ENCODE assay signal across 25 mouse cellular contexts in genomic region chr4:143115851-143116250, GRCm38 (mm10).
DNase-seq lines count a peak whose midpoint lies in the region; ATAC-seq and TF ChIP-seq lines count a peak whose summit lies in the region.
"Had no signal": no experiment of that assay in that cellular context is flagged by ENCODE, and none has a peak within 500 bp of the region (broad histone marks: within the 10 kb centered on the region; RNA-seq: fewer than 3 reads in every experiment).

No protein-coding gene starts in this region.

- no peak for DNase-seq in limb, embryonic 10.5 days (ENCODE audit: low spot score)
- DNase-seq in ES-CJ7 (ENCODE audit: low read depth, low spot score): peak; percentile 23
- DNase-seq in ZHBTc4 (ENCODE audit: low read depth, low spot score): peak; percentile 62
- no peak for DNase-seq in urinary bladder, postnatal 14 days (ENCODE audit: low spot score)
- no peak for DNase-seq in gastrocnemius, postnatal 36 days
- DNase-seq: adrenal gland, adult 2 months; adrenal gland, postnatal 14 days; cerebellum, adult 18-20 months; cerebellum, adult 9-10 months; cerebellum, postnatal 14 days; forebrain, postnatal 0 days; gastrocnemius, adult 2 months; gastrocnemius, postnatal 14 days; heart, adult 18-20 months; heart, postnatal 10 days; heart, postnatal 36 days had no signal

- H3ac ChIP-seq in myocyte (ENCODE audit: control insufficient read depth, insufficient read length): no peak overlapping the region

- no peak for ATAC-seq in limb, embryonic 12.5 days (ENCODE audit: insufficient number of reproducible peaks, insufficient read depth, low FRiP score, low TSS enrichment, low read depth)
- ATAC-seq: forebrain, embryonic 13.5 days; forebrain, postnatal 0 days; hindbrain, embryonic 16.5 days had no signal

- WGBS in limb, embryonic 12.5 days: 79% methylated on average over 12 of the region's 12 CpGs
- 82% methylated on average over 12 of the region's 12 CpGs for WGBS in limb, embryonic 10.5 days

- H3K27ac ChIP-seq in limb, embryonic 12.5 days: peak overlapping the region; percentile 20; the same call in 1 of the 2 replicates
- no peak overlapping the region for H3K27ac ChIP-seq in limb, embryonic 10.5 days
- H3K27ac ChIP-seq: forebrain, embryonic 10.5 days; forebrain, embryonic 13.5 days; gastrocnemius, adult 2 months; heart, embryonic 15.5 days; hindbrain, embryonic 10.5 days; hindbrain, embryonic 13.5 days had no signal

- H3K4me1 ChIP-seq in limb, embryonic 12.5 days (replicated peaks): no peaks in the 10 kb centered on the region
- H3K4me1 ChIP-seq in limb, embryonic 10.5 days: peaks cover 14% of the 10 kb centered on the region

- no peaks in the 10 kb centered on the region for H3K27me3 ChIP-seq in limb, embryonic 12.5 days
- H3K27me3 ChIP-seq in limb, embryonic 10.5 days (ENCODE audit: low read depth, poor library complexity, severe bottlenecking): no peaks in the 10 kb centered on the region
- no peaks in the 10 kb centered on the region for H3K27me3 ChIP-seq in myocyte (ENCODE audit: control insufficient read depth, insufficient read depth, insufficient read length)
- H3K27me3 ChIP-seq: forebrain, embryonic 13.5 days; heart, embryonic 12.5 days; heart, embryonic 15.5 days; hindbrain, embryonic 13.5 days had no signal

- no peak overlapping the region for H3K4me3 ChIP-seq in limb, embryonic 12.5 days (replicated peaks)
- no peak overlapping the region for H3K4me3 ChIP-seq in limb, embryonic 10.5 days
- H3K4me3 ChIP-seq in myocyte: no peak overlapping the region
- H3K4me3 ChIP-seq: forebrain, embryonic 10.5 days; forebrain, embryonic 13.5 days; gastrocnemius, adult 2 months; heart, embryonic 12.5 days; heart, embryonic 15.5 days; hindbrain, embryonic 10.5 days; hindbrain, embryonic 13.5 days had no signal

- TF ChIP-seq POLR2A in myocyte (IDR thresholded peaks at IDR 0.05; ENCODE audit: insufficient read length, low read depth): no peak

- H3K9me3 ChIP-seq in limb, embryonic 12.5 days: no peaks in the 10 kb centered on the region
- no peaks in the 10 kb centered on the region for H3K9me3 ChIP-seq in limb, embryonic 10.5 days (replicated peaks)
- H3K9me3 ChIP-seq: forebrain, embryonic 10.5 days; forebrain, embryonic 13.5 days; heart, embryonic 12.5 days; heart, embryonic 15.5 days; hindbrain, embryonic 10.5 days; hindbrain, embryonic 13.5 days had no signal

- H3K9ac ChIP-seq in limb, embryonic 12.5 days (replicated peaks): no peak overlapping the region
- H3K9ac ChIP-seq: forebrain, embryonic 13.5 days; forebrain, postnatal 0 days; heart, embryonic 12.5 days; heart, embryonic 15.5 days had no signal

- H3K79me2 ChIP-seq in myocyte (ENCODE audit: control insufficient read depth, insufficient read depth): peaks cover 5% of the 10 kb centered on the region

- no peak overlapping the region for H3K4me2 ChIP-seq in limb, embryonic 12.5 days
- H3K4me2 ChIP-seq in myocyte (ENCODE audit: low read depth): no peak overlapping the region
- H3K4me2 ChIP-seq: forebrain, embryonic 13.5 days; heart, embryonic 12.5 days; heart, embryonic 15.5 days; hindbrain, embryonic 13.5 days had no signal

- intact Hi-C loops in gastrocnemius, postnatal 36 days (cut with DNase I): no loop called here

- peaks cover 25% of the 10 kb centered on the region for H3K36me3 ChIP-seq in limb, embryonic 12.5 days
- peaks cover 30% of the 10 kb centered on the region for H3K36me3 ChIP-seq in limb, embryonic 10.5 days
- no peaks in the 10 kb centered on the region for H3K36me3 ChIP-seq in myocyte (ENCODE audit: control insufficient read depth, insufficient read depth)

TF ChIP-seq in myocyte, 11 proteins besides CTCF, POLR2A, EP300 and RAD21:
- TF ChIP-seq SRF (IDR thresholded peaks at IDR 0.05; ENCODE audit: control insufficient read depth, insufficient read length, low read depth) (no peak), USF1 (IDR thresholded peaks at IDR 0.05; ENCODE audit: low read depth) (no peak), TCF3 (IDR thresholded peaks at IDR 0.05; ENCODE audit: insufficient read length, low read depth) (no peak), TCF12 (IDR thresholded peaks at IDR 0.05; ENCODE audit: insufficient read depth, poor library complexity, severe bottlenecking) (no peak), POLR2AphosphoS2 (IDR thresholded peaks at IDR 0.05; ENCODE audit: insufficient read length, low read depth) (no peak), MAX (IDR thresholded peaks at IDR 0.05; ENCODE audit: low read depth) (no peak), REST (IDR thresholded peaks at IDR 0.05; ENCODE audit: insufficient read depth, insufficient read length) (peak; percentile 49)

Comparison
In these comparisons a context has a peak if more than half of its experiments do, and no peak if none do; other contexts are left out.
1. DNase-seq: peak in ES-CJ7 (single experiment) and ZHBTc4 (single experiment); none in limb, embryonic 10.5 days (single experiment), urinary bladder, postnatal 14 days (single experiment) and gastrocnemius, postnatal 36 days (0 of 2).